Mouse (Mus musculus): ENCODE data around the gene Mthfr. TPM values are rescaled to one million over a fixed set of nuclear protein-coding genes. Genes with fewer than 3 reads are reported as not detected.
A peak's percentile ranks its signal among the peaks of the same experiment; 100 is the strongest.

Gene Mthfr
- 7.4 and 12.4 TPM in 2 replicates for total RNA-seq (2012; rRNA removed)
- polyA plus RNA-seq (2012; ENCODE audit: insufficient read depth in 1 of 2, insufficient read length in 2 of 2, low read depth in 1 of 2, low replicate concordance in 2 of 2, missing spikeins in 1 of 2) = 10 to 100 TPM in 1 of 2 experiments, not detected in 1; 15.5 TPM

- peak; percentile 99 for DNase-seq (ENCODE audit: low read depth, low spot score)
- Histone ChIP-seq H3K27me3 (ENCODE audit: control insufficient read depth in 1 of 2, insufficient read depth in 2 of 2, low read length in 2 of 2) (no peaks in the 10 kb centered on the region), H3K9ac (ENCODE audit: control insufficient read depth, low read depth, low read length, poor library complexity, severe bottlenecking) (peak within 1 kb of the TSS; percentile 83), H3K9me3 (replicated peaks; ENCODE audit: insufficient read depth, low read length) (no peaks in the 10 kb centered on the region), H3K4me1 (ENCODE audit: control insufficient read depth in 1 of 2, insufficient read depth in 2 of 2, low read length in 2 of 2) (peaks cover 2 to 22% of the 10 kb centered on the region in 2 experiments; a peak in 3 of 4 replicates), H3K27ac (ENCODE audit: control insufficient read depth, low read depth, low read length) (peak within 1 kb of the TSS; percentile 66), H3K36me3 (ENCODE audit: control insufficient read depth in 1 of 2, insufficient read depth in 2 of 2, low read length in 2 of 2) (peaks cover 0 to 17% of the 10 kb centered on the region in 2 experiments; a peak in 2 of 4 replicates), H3K79me2 (ENCODE audit: control insufficient read depth, insufficient read depth, low read length, poor library complexity) (peaks cover 11% of the 10 kb centered on the region), H3K4me3 (ENCODE audit: control insufficient read depth in 1 of 2, insufficient read depth in 1 of 2, low read depth in 2 of 2, low read length in 2 of 2) (peak within 1 kb of the TSS; percentile 80 to 82)
- no peak for TF ChIP-seq POLR2AphosphoS5 (IDR thresholded peaks at IDR 0.05; ENCODE audit: borderline replicate concordance, low read depth, low read length)
- TF ChIP-seq NELFE (IDR thresholded peaks at IDR 0.05; ENCODE audit: low read depth, low read length) = peak; percentile 61
- TF ChIP-seq TAL1 (IDR thresholded peaks at IDR 0.05; ENCODE audit: low read length) = no peak
- TF ChIP-seq GATA1 (IDR thresholded peaks at IDR 0.05; ENCODE audit: low read depth, low read length) = no peak
- no peak for TF ChIP-seq ZKSCAN1 (IDR thresholded peaks at IDR 0.05; ENCODE audit: low read depth, low read length)
- peak; percentile 88 for TF ChIP-seq BHLHE40 (IDR thresholded peaks at IDR 0.05; ENCODE audit: borderline replicate concordance, low read depth, low read length)
- TF ChIP-seq ELF1 (IDR thresholded peaks at IDR 0.05; ENCODE audit: low read depth, low read length) = peak; percentile 87
- TF ChIP-seq SIN3A (IDR thresholded peaks at IDR 0.05; ENCODE audit: low read length) = peak; percentile 90
- peak; percentile 100 for TF ChIP-seq USF1 (IDR thresholded peaks at IDR 0.05; ENCODE audit: low read depth, low read length)
- 0 out of 4 replicates have a peak, but pooled peaks of 1 of the 2 experiments have one; percentile 40 for TF ChIP-seq EP300 (IDR thresholded peaks at IDR 0.05; ENCODE audit: low read depth in 1 of 2, low read length in 2 of 2)
- 0 out of 2 replicates have a peak, but pooled peaks have one; percentile 24 for TF ChIP-seq MYC (IDR thresholded peaks at IDR 0.05; ENCODE audit: low read depth, low read length)
- TF ChIP-seq USF2 (IDR thresholded peaks at IDR 0.05; ENCODE audit: borderline replicate concordance in 1 of 2, insufficient read depth in 1 of 2, low read depth in 1 of 2, low read length in 2 of 2) = peak; percentile 98 to 100
- TF ChIP-seq KAT2A (conservative IDR thresholded peaks at IDR 0.05; ENCODE audit: low read depth, low read length) = no peak; the same call in 1 of the 2 replicates
- no peak for TF ChIP-seq RCOR1 (IDR thresholded peaks at IDR 0.05; ENCODE audit: low read depth, low read length)
- no peak for TF ChIP-seq UBTF (IDR thresholded peaks at IDR 0.05; ENCODE audit: borderline replicate concordance, insufficient read depth, low read depth, low read length)
- peak; percentile 46 to 81 for TF ChIP-seq POLR2A (IDR thresholded peaks at IDR 0.05; ENCODE audit: control insufficient read depth in 1 of 2, insufficient read depth in 1 of 2, low read depth in 1 of 2, low read length in 2 of 2, poor library complexity in 1 of 2)
- peak; percentile 76 for TF ChIP-seq MXI1 (IDR thresholded peaks at IDR 0.05; ENCODE audit: low read depth, low read length)
- no peak for TF ChIP-seq MYB (IDR thresholded peaks at IDR 0.05; ENCODE audit: low read depth, low read length)
- TF ChIP-seq RAD21 (IDR thresholded peaks at IDR 0.05; ENCODE audit: low read depth, low read length) = no peak
- 0 out of 2 replicates have a peak, but pooled peaks have one; percentile 32 for TF ChIP-seq NRF1 (IDR thresholded peaks at IDR 0.05; ENCODE audit: insufficient read depth, low read depth, low read length, poor library complexity, severe bottlenecking)
- no peak for TF ChIP-seq CTCF (IDR thresholded peaks at IDR 0.05 in 2 of 3, conservative IDR thresholded peaks at IDR 0.05 in 1 of 3; ENCODE audit: control insufficient read depth in 1 of 3, insufficient read depth in 1 of 3, low read depth in 2 of 3, low read length in 3 of 3, poor library complexity in 1 of 3, severe bottlenecking in 1 of 3)
- TF ChIP-seq TCF12 (IDR thresholded peaks at IDR 0.05; ENCODE audit: low read depth, low read length) = peak; percentile 45; the same call in 1 of the 2 replicates
- TF ChIP-seq MAFK (IDR thresholded peaks at IDR 0.05; ENCODE audit: borderline replicate concordance, low read depth, low read length) = no peak
- TF ChIP-seq ETS1 (IDR thresholded peaks at IDR 0.05; ENCODE audit: low read depth, low read length) = peak; percentile 70; the same call in 1 of the 2 replicates
- no peak for TF ChIP-seq E2F4 (IDR thresholded peaks at IDR 0.05; ENCODE audit: borderline replicate concordance, low read depth, low read length)
- TF ChIP-seq ZNF384 (IDR thresholded peaks at IDR 0.05; ENCODE audit: low read depth, low read length) = no peak
- TF ChIP-seq HCFC1 (IDR thresholded peaks at IDR 0.05; ENCODE audit: low read depth, low read length) = peak; percentile 93
- no peak for TF ChIP-seq CHD2 (IDR thresholded peaks at IDR 0.05; ENCODE audit: low read length)
- TF ChIP-seq MAZ (IDR thresholded peaks at IDR 0.05; ENCODE audit: low read depth, low read length) = peak; percentile 64
- 0 out of 2 replicates have a peak, but pooled peaks have one; percentile 37 for TF ChIP-seq TBP (IDR thresholded peaks at IDR 0.05; ENCODE audit: low read depth, low read length)
- peak; percentile 99 for TF ChIP-seq MAX (IDR thresholded peaks at IDR 0.05; ENCODE audit: low read length)
- no peak for TF ChIP-seq POLR2AphosphoS2 (IDR thresholded peaks at IDR 0.05; ENCODE audit: low read length)
- no peak for TF ChIP-seq GABPA (IDR thresholded peaks at IDR 0.05; ENCODE audit: low read depth, low read length)
- no peak for TF ChIP-seq SMC3 (IDR thresholded peaks at IDR 0.05; ENCODE audit: low read depth, low read length)
- no peak for TF ChIP-seq JUND (IDR thresholded peaks at IDR 0.05; ENCODE audit: low read depth, low read length)
- TF ChIP-seq ZC3H11A (IDR thresholded peaks at IDR 0.05; ENCODE audit: low read depth, low read length) = no peak
These were observed at the start of gene Mthfr, which contains the start of gene Clcn6 for GRCm38 (mm10) chr4:148038600-148039253. Gene Mthfr, plus strand, starts transcription at chr4:148039077. Gene Clcn6, minus strand, starts transcription at chr4:148038821.
